Mouse (Mus musculus): ENCODE data around the gene Bbox1. TPM values are rescaled to one million over a fixed set of nuclear protein-coding genes. Genes with fewer than 3 reads are reported as not detected.

The Bbox1 gene
- polyA plus RNA-seq, 1 experiment from 2014 or later: 1.1 TPM

DNA sequence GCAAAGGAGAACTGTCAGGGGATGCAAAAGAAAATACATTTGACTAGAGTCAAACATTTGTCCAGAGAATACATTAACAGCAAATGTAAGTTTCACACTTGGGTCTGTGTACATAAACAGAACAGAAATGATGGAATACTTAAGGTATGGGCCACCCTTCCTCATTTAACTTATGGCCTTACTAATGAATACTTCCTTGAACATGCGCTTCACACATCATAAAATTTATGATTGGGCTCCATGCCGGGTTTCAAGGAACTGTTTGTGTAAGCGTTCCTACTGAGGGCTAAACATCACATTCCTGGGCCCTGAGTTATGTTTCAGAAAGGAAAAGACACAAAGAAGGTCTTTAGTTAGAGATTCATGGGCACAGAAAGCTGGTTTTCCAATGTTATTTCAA is 19.4 kb downstream of the Bbox1 start:
- Histone ChIP-seq H3K27ac (ENCODE audit: low read depth, low read length) (no peak overlapping the region), H3K4me3 (ENCODE audit: low read depth, low read length) (no peak overlapping the region), H3K27me3 (replicated peaks; ENCODE audit: control insufficient read depth, insufficient read depth, low read length) (no peaks in the 10 kb centered on the region), H3K9me3 (ENCODE audit: control insufficient read depth, low read length) (no peaks in the 10 kb centered on the region), H3K36me3 (ENCODE audit: control insufficient read depth, insufficient read depth, low read length) (no peaks in the 10 kb centered on the region), H3K4me2 (no peak overlapping the region), H3K4me1 (replicated peaks; ENCODE audit: control insufficient read depth, insufficient read depth, low read length) (no peaks in the 10 kb centered on the region), H3K9ac (ENCODE audit: low read depth, low read length) (no peak overlapping the region)
- ATAC-seq (replicated peaks; ENCODE audit: low FRiP score) (no peak), DNase-seq (ENCODE audit: low spot score) (no peak)
- WGBS: 73% methylated on average over 3 of the region's 3 CpGs

DNA sequence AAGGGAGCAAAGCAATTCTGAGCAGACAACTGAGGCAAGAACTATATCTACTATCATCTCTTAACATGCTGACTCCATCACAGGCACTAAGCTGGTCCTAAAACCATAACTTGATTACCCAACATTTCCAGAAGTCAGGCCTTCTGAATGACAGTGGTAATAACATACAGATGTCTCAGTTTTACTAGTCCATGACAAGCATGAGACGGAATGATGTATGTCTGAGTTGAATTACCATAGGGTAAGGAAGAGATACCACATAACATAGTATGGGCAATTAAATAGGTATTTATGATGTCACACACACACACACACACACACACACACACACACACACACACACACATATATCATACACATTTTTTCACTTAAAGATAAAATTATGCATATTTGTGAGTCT is 26.4 kb downstream of the Bbox1 start:
- no peak for ATAC-seq (replicated peaks; ENCODE audit: low FRiP score)
- H3K36me3 ChIP-seq (ENCODE audit: control insufficient read depth, insufficient read depth, low read length): no peaks in the 10 kb centered on the region
- WGBS: 95% methylated on average over 1 of the region's 1 CpGs

GRCm38 (mm10) chr2:110285829-110286504 is 28.4 kb downstream of the Bbox1 start:
- no peak overlapping the region for H3K4me2 ChIP-seq
- no peak for DNase-seq (ENCODE audit: low spot score)

More for the DNA sequence above, 26.4 kb downstream of the Bbox1 start:
- DNase-seq (ENCODE audit: low spot score): no peak
- H3K4me1 ChIP-seq (replicated peaks; ENCODE audit: control insufficient read depth, insufficient read depth, low read length): no peaks in the 10 kb centered on the region
- no peak overlapping the region for H3K27ac ChIP-seq (ENCODE audit: low read depth, low read length)
- H3K4me2 ChIP-seq: no peak overlapping the region
- no peak overlapping the region for H3K9ac ChIP-seq (ENCODE audit: low read depth, low read length)
- no peaks in the 10 kb centered on the region for H3K27me3 ChIP-seq (replicated peaks; ENCODE audit: control insufficient read depth, insufficient read depth, low read length)
- H3K4me3 ChIP-seq (ENCODE audit: low read depth, low read length): no peak overlapping the region
- no peaks in the 10 kb centered on the region for H3K9me3 ChIP-seq (ENCODE audit: control insufficient read depth, low read length)

GRCm38 (mm10) chr2:110275424-110275823 is 38.9 kb downstream of the Bbox1 start:
- H3K4me1 ChIP-seq (replicated peaks; ENCODE audit: control insufficient read depth, insufficient read depth, low read length): no peaks in the 10 kb centered on the region
- DNase-seq (ENCODE audit: low spot score): no peak
- H3K4me2 ChIP-seq: no peak overlapping the region
- no peak overlapping the region for H3K4me3 ChIP-seq (ENCODE audit: low read depth, low read length)
- no peaks in the 10 kb centered on the region for H3K9me3 ChIP-seq (ENCODE audit: control insufficient read depth, low read length)
- H3K9ac ChIP-seq (ENCODE audit: low read depth, low read length): no peak overlapping the region
- H3K36me3 ChIP-seq (ENCODE audit: control insufficient read depth, insufficient read depth, low read length): no peaks in the 10 kb centered on the region
- ATAC-seq (replicated peaks; ENCODE audit: low FRiP score): no peak
- H3K27ac ChIP-seq (ENCODE audit: low read depth, low read length): no peak overlapping the region
- no peaks in the 10 kb centered on the region for H3K27me3 ChIP-seq (replicated peaks; ENCODE audit: control insufficient read depth, insufficient read depth, low read length)
- WGBS: 74% methylated on average over 2 of the region's 2 CpGs

More at GRCm38 (mm10) chr2:110285829-110286504, 28.4 kb downstream of the Bbox1 start:
- no peaks in the 10 kb centered on the region for H3K9me3 ChIP-seq (ENCODE audit: control insufficient read depth, low read length)
- 89% methylated on average over 3 of the region's 3 CpGs for WGBS
- no peak for ATAC-seq (replicated peaks; ENCODE audit: low FRiP score)
- H3K9ac ChIP-seq (ENCODE audit: low read depth, low read length): no peak overlapping the region
- no peak overlapping the region for H3K27ac ChIP-seq (ENCODE audit: low read depth, low read length)
- H3K27me3 ChIP-seq (replicated peaks; ENCODE audit: control insufficient read depth, insufficient read depth, low read length): no peaks in the 10 kb centered on the region
- no peaks in the 10 kb centered on the region for H3K4me1 ChIP-seq (replicated peaks; ENCODE audit: control insufficient read depth, insufficient read depth, low read length)
- H3K4me3 ChIP-seq (ENCODE audit: low read depth, low read length): no peak overlapping the region
- H3K36me3 ChIP-seq (ENCODE audit: control insufficient read depth, insufficient read depth, low read length): no peaks in the 10 kb centered on the region

GRCm38 (mm10) chr2:110274160-110274559 is 40.2 kb downstream of the Bbox1 start:
- ATAC-seq (replicated peaks; ENCODE audit: low FRiP score) (0 out of 2 replicates have a peak, but pooled peaks have one; percentile 29), DNase-seq (ENCODE audit: low spot score) (no peak)
- Histone ChIP-seq H3K36me3 (ENCODE audit: control insufficient read depth, insufficient read depth, low read length) (no peaks in the 10 kb centered on the region), H3K9me3 (ENCODE audit: control insufficient read depth, low read length) (no peaks in the 10 kb centered on the region), H3K4me1 (replicated peaks; ENCODE audit: control insufficient read depth, insufficient read depth, low read length) (no peaks in the 10 kb centered on the region), H3K4me3 (ENCODE audit: low read depth, low read length) (no peak overlapping the region), H3K4me2 (no peak overlapping the region), H3K27me3 (replicated peaks; ENCODE audit: control insufficient read depth, insufficient read depth, low read length) (no peaks in the 10 kb centered on the region), H3K9ac (ENCODE audit: low read depth, low read length) (no peak overlapping the region), H3K27ac (ENCODE audit: low read depth, low read length) (no peak overlapping the region)
- 70% methylated on average over 2 of the region's 2 CpGs for WGBS

GRCm38 (mm10) chr2:110269281-110269680 is 45.1 kb downstream of the Bbox1 start:
- H3K27ac ChIP-seq (ENCODE audit: low read depth, low read length): no peak overlapping the region
- 80% methylated on average over 3 of the region's 3 CpGs for WGBS
- H3K4me2 ChIP-seq: no peak overlapping the region
- H3K9me3 ChIP-seq (ENCODE audit: control insufficient read depth, low read length): no peaks in the 10 kb centered on the region
- H3K4me3 ChIP-seq (ENCODE audit: low read depth, low read length): no peak overlapping the region
- ATAC-seq (replicated peaks; ENCODE audit: low FRiP score) (no peak), DNase-seq (ENCODE audit: low spot score) (no peak)
- H3K4me1 ChIP-seq (replicated peaks; ENCODE audit: control insufficient read depth, insufficient read depth, low read length): no peaks in the 10 kb centered on the region
- H3K27me3 ChIP-seq (replicated peaks; ENCODE audit: control insufficient read depth, insufficient read depth, low read length): no peaks in the 10 kb centered on the region
- H3K9ac ChIP-seq (ENCODE audit: low read depth, low read length): no peak overlapping the region
- no peaks in the 10 kb centered on the region for H3K36me3 ChIP-seq (ENCODE audit: control insufficient read depth, insufficient read depth, low read length)

DNA sequence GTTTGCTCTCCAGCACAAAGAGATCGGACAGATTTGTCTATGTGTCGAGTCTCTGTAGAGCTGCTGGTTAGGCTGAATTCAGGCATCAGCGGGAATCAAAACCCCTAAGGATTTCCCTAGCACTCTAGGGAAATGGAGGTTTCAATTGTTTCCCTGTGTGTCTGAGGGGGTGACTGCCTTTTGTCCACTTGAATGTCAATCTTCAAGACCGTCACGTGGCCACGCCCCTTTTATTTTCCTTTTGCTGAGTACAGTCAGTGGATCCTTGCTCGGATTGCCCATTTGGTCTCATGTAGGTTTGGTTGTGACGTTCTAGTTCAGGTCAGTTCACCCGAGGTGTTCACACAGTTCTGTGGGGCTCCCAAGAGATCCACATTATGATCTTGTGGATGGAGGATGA is 82.1 kb downstream of the Bbox1 start:
- no peak for ATAC-seq (replicated peaks; ENCODE audit: low FRiP score)
- WGBS: 80% methylated on average over 9 of the region's 9 CpGs
- no peak for DNase-seq (ENCODE audit: low spot score)

GRCm38 (mm10) chr2:110230753-110231152 is 83.6 kb downstream of the Bbox1 start:
- 75% methylated on average over 4 of the region's 4 CpGs for WGBS
- Histone ChIP-seq H3K27me3 (replicated peaks; ENCODE audit: control insufficient read depth, insufficient read depth, low read length) (no peaks in the 10 kb centered on the region), H3K36me3 (ENCODE audit: control insufficient read depth, insufficient read depth, low read length) (no peaks in the 10 kb centered on the region), H3K9me3 (ENCODE audit: control insufficient read depth, low read length) (no peaks in the 10 kb centered on the region), H3K4me1 (replicated peaks; ENCODE audit: control insufficient read depth, insufficient read depth, low read length) (no peaks in the 10 kb centered on the region; the same call in 1 of the 2 replicates), H3K27ac (ENCODE audit: low read depth, low read length) (no peak overlapping the region), H3K9ac (ENCODE audit: low read depth, low read length) (no peak overlapping the region), H3K4me2 (no peak overlapping the region), H3K4me3 (ENCODE audit: low read depth, low read length) (no peak overlapping the region)
- DNase-seq (ENCODE audit: low spot score): no peak
- ATAC-seq (replicated peaks; ENCODE audit: low FRiP score): no peak

More for the DNA sequence above, 82.1 kb downstream of the Bbox1 start:
- no peaks in the 10 kb centered on the region for H3K36me3 ChIP-seq (ENCODE audit: control insufficient read depth, insufficient read depth, low read length)
- no peak overlapping the region for H3K27ac ChIP-seq (ENCODE audit: low read depth, low read length)
- H3K9ac ChIP-seq (ENCODE audit: low read depth, low read length): no peak overlapping the region
- H3K4me1 ChIP-seq (replicated peaks; ENCODE audit: control insufficient read depth, insufficient read depth, low read length): no peaks in the 10 kb centered on the region; the same call in 1 of the 2 replicates
- no peak overlapping the region for H3K4me3 ChIP-seq (ENCODE audit: low read depth, low read length)
- no peak overlapping the region for H3K4me2 ChIP-seq
- H3K9me3 ChIP-seq (ENCODE audit: control insufficient read depth, low read length): no peaks in the 10 kb centered on the region
- H3K27me3 ChIP-seq (replicated peaks; ENCODE audit: control insufficient read depth, insufficient read depth, low read length): no peaks in the 10 kb centered on the region
